26 mouse cellular contexts compared by ENCODE assay signal in genomic region chr16:77346128-77346527, GRCm38 (mm10).
A peak's percentile ranks its signal among the peaks of the same experiment; 100 is the strongest.
DNase-seq lines count a peak whose midpoint lies in the region; ATAC-seq and TF ChIP-seq lines count a peak whose summit lies in the region.
"Had no signal": no experiment of that assay in that cellular context is flagged by ENCODE, and none has a peak within 500 bp of the region (broad histone marks: within the 10 kb centered on the region; RNA-seq: fewer than 3 reads in every experiment).

No protein-coding gene starts in this region.

- ATAC-seq in kidney, embryonic 16.5 days (ENCODE audit: low FRiP score, low TSS enrichment), result no peak
- ATAC-seq in lung, postnatal 0 days, result no peak
- 0 out of 2 replicates have a peak, but pooled peaks have one; percentile 22 for ATAC-seq in common myeloid progenitor, adult 5-6 weeks (replicated peaks; ENCODE audit: low read depth, poor library complexity, severe bottlenecking)
- ATAC-seq: activated CD4-positive, CD25-positive, alpha-beta regulatory T cell, adult 4 months; forebrain, embryonic 13.5 days; hindbrain, postnatal 0 days; intestine, embryonic 15.5 days had no signal

- H3K27me3 ChIP-seq in kidney, adult 2 months (replicated peaks; ENCODE audit: control insufficient read depth, insufficient read depth, low read length), result no peaks in the 10 kb centered on the region
- no peaks in the 10 kb centered on the region for H3K27me3 ChIP-seq in kidney, embryonic 16.5 days (ENCODE audit: insufficient read depth, low read length)
- no peaks in the 10 kb centered on the region for H3K27me3 ChIP-seq in lung, postnatal 0 days (replicated peaks; ENCODE audit: insufficient read depth, low read length)
- H3K27me3 ChIP-seq: CH12.LX; forebrain, embryonic 13.5 days; heart, embryonic 12.5 days; hindbrain, embryonic 12.5 days; intestine, embryonic 15.5 days; liver, embryonic 13.5 days had no signal

- no peak for TF ChIP-seq CTCF in kidney, adult 2 months (conservative IDR thresholded peaks at IDR 0.05; ENCODE audit: insufficient read depth, insufficient read length, low read depth, low read length)
- TF ChIP-seq CTCF in lung, postnatal 0 days (IDR thresholded peaks at IDR 0.05), result no peak

- no peak overlapping the region for H3K9ac ChIP-seq in kidney, embryonic 16.5 days (replicated peaks; ENCODE audit: low read length)
- H3K9ac ChIP-seq in lung, postnatal 0 days (replicated peaks; ENCODE audit: low read depth), result no peak overlapping the region
- H3K9ac ChIP-seq: forebrain, embryonic 13.5 days; heart, embryonic 12.5 days; hindbrain, embryonic 12.5 days; intestine, embryonic 15.5 days; liver, embryonic 13.5 days had no signal

- H3K36me3 ChIP-seq in kidney, adult 2 months (ENCODE audit: control insufficient read depth, insufficient read depth, low read length), result no peaks in the 10 kb centered on the region
- H3K36me3 ChIP-seq in kidney, embryonic 16.5 days (ENCODE audit: insufficient read depth, low read length), result no peaks in the 10 kb centered on the region
- H3K36me3 ChIP-seq in lung, postnatal 0 days (ENCODE audit: insufficient read depth, low read length), result no peaks in the 10 kb centered on the region
- H3K36me3 ChIP-seq: intestine, embryonic 15.5 days; liver, embryonic 13.5 days had no signal

- H3K4me2 ChIP-seq in kidney, embryonic 16.5 days (replicated peaks; ENCODE audit: low read depth, low read length), result no peak overlapping the region
- no peak overlapping the region for H3K4me2 ChIP-seq in lung, postnatal 0 days (replicated peaks; ENCODE audit: low read depth, low read length)
- H3K4me2 ChIP-seq: forebrain, embryonic 13.5 days; heart, embryonic 12.5 days; hindbrain, embryonic 12.5 days; intestine, embryonic 15.5 days; liver, embryonic 13.5 days had no signal

- WGBS in kidney, adult 2 months, result 48% methylated on average over 7 of the region's 7 CpGs
- 43% methylated on average over 7 of the region's 7 CpGs for WGBS in kidney, embryonic 16.5 days
- 41% methylated on average over 7 of the region's 7 CpGs for WGBS in lung, postnatal 0 days

- no peaks in the 10 kb centered on the region for H3K4me1 ChIP-seq in kidney, adult 2 months (ENCODE audit: control insufficient read depth, insufficient read depth, low read length)
- no peaks in the 10 kb centered on the region for H3K4me1 ChIP-seq in kidney, embryonic 16.5 days (ENCODE audit: insufficient read depth, low read length)
- no peaks in the 10 kb centered on the region for H3K4me1 ChIP-seq in lung, postnatal 0 days (ENCODE audit: insufficient read depth, low read depth, low read length)
- H3K4me1 ChIP-seq: forebrain, embryonic 13.5 days; hindbrain, embryonic 12.5 days; intestine, embryonic 15.5 days; liver, embryonic 13.5 days had no signal

- no peak overlapping the region for H3K4me3 ChIP-seq in kidney, adult 2 months (ENCODE audit: insufficient read depth, low read depth, low read length)
- H3K4me3 ChIP-seq in kidney, embryonic 16.5 days (ENCODE audit: low read length), result no peak overlapping the region
- H3K4me3 ChIP-seq in lung, postnatal 0 days (ENCODE audit: low read depth, low read length), result no peak overlapping the region
- H3K4me3 ChIP-seq: forebrain, embryonic 13.5 days; heart, embryonic 12.5 days; hindbrain, embryonic 12.5 days; intestine, embryonic 15.5 days; liver, embryonic 13.5 days had no signal

- TF ChIP-seq EP300 in lung, postnatal 0 days (IDR thresholded peaks at IDR 0.05), result peak; percentile 15; the same call in 1 of the 2 replicates

- no peak overlapping the region for H3K27ac ChIP-seq in kidney, adult 2 months (ENCODE audit: insufficient read depth, low read depth, low read length)
- no peak overlapping the region for H3K27ac ChIP-seq in kidney, embryonic 16.5 days (ENCODE audit: low read length)
- H3K27ac ChIP-seq in lung, postnatal 0 days (ENCODE audit: low read length), result no peak overlapping the region
- H3K27ac ChIP-seq: forebrain, embryonic 13.5 days; hindbrain, embryonic 12.5 days; hindbrain, postnatal 0 days; intestine, embryonic 15.5 days; liver, embryonic 13.5 days; stomach, postnatal 0 days had no signal

- TF ChIP-seq POLR2A in kidney, adult 2 months (IDR thresholded peaks at IDR 0.05; ENCODE audit: low read depth, low read length), result no peak

- DNase-seq in adrenal gland, adult 2 months, result peak; percentile 20
- no peak for DNase-seq in adrenal gland, adult 8-10 months
- DNase-seq in kidney, adult 2 months, result peak; percentile 69
- no peak for DNase-seq in lung, postnatal 0 days (ENCODE audit: low spot score)
- no peak for DNase-seq in lung, adult 18-20 months
- no peak for DNase-seq in right cerebral cortex, adult 18-20 months
- DNase-seq: adrenal gland, postnatal 10 days; cerebellum, adult 8-10 months; cerebellum, postnatal 25 days; gastrocnemius, postnatal 25 days; heart, adult 18-20 months; layer of hippocampus, postnatal 36 days; left cerebral cortex, postnatal 4 days; liver, embryonic 13.5 days; thymus, adult 18-20 months; thymus, postnatal 25 days had no signal

- H3K9me3 ChIP-seq in kidney, embryonic 16.5 days (ENCODE audit: low read length), result no peaks in the 10 kb centered on the region
- H3K9me3 ChIP-seq in lung, postnatal 0 days (ENCODE audit: low read length), result no peaks in the 10 kb centered on the region
- H3K9me3 ChIP-seq: forebrain, embryonic 13.5 days; heart, embryonic 12.5 days; hindbrain, embryonic 12.5 days; intestine, embryonic 15.5 days; liver, embryonic 13.5 days had no signal

Comparison
In these comparisons a context has a peak if more than half of its experiments do, and no peak if none do; other contexts are left out.
1. DNase-seq: peak in adrenal gland, adult 2 months (single experiment) and kidney, adult 2 months (single experiment); none in adrenal gland, adult 8-10 months (single experiment), lung, postnatal 0 days (single experiment), lung, adult 18-20 months (0 of 2) and right cerebral cortex, adult 18-20 months (single experiment).